Mouse (Mus musculus) heart, postnatal 0 days (tissue): ENCODE data around the gene Gm20503. TPM values are rescaled to one million over a fixed set of nuclear protein-coding genes. Genes with fewer than 3 reads are reported as not detected.
A peak's percentile ranks its signal among the peaks of the same experiment; 100 is the strongest.

Experiments used
- ATAC-seq: fragments of 200-750 bp; cut with Nextera tagmentation; 2 replicates; pipeline ENCODE4 v1.8.0; 2017; ENCODE audit warnings: low read depth, moderate number of reproducible peaks, moderate library complexity; ENCODE audit not compliant: insufficient read depth
- DNase-seq: peaks from one replicate; pipeline ENCODE4 v3.0.0-alpha.2; 2016; ENCODE audit warnings: low spot score
- H3K27ac ChIP-seq: fragments of 300-500 bp; sonication (generic); 2 replicates; pipeline ENCODE4 v1.5.1; 2014; ENCODE audit warnings: low read depth, mild to moderate bottlenecking
- H3K27me3 ChIP-seq: fragments of 300-500 bp; sonication (generic); 2 replicates; pipeline ENCODE4 v1.6.1; 2014; ENCODE audit warnings: low read length, mixed read lengths; ENCODE audit not compliant: control insufficient read depth, insufficient read depth
- H3K36me3 ChIP-seq: fragments of 300-500 bp; sonication (generic); replicated peaks from 2 replicates; pipeline ENCODE4 v1.6.1; 2014; ENCODE audit warnings: low read length, mixed read lengths; ENCODE audit not compliant: control insufficient read depth, insufficient read depth
- H3K4me1 ChIP-seq: fragments of 300-500 bp; sonication (generic); 2 replicates; pipeline ENCODE4 v1.6.1; 2014; ENCODE audit warnings: antibody characterized with exemption; ENCODE audit not compliant: control insufficient read depth, insufficient read depth
- H3K4me2 ChIP-seq: fragments of 300-500 bp; sonication (generic); 2 replicates; pipeline ENCODE4 v1.6.1; 2014; ENCODE audit warnings: low read depth, mild to moderate bottlenecking, low read length, moderate library complexity
- H3K4me3 ChIP-seq: fragments of 300-500 bp; sonication (generic); 2 replicates; pipeline ENCODE4 v1.5.1; 2014; ENCODE audit warnings: low read depth, low read length
- H3K9ac ChIP-seq: fragments of 300-500 bp; sonication (generic); replicated peaks from 2 replicates; pipeline ENCODE4 v1.6.1; 2014; ENCODE audit warnings: low read depth, low read length, mixed read lengths
- H3K9me3 ChIP-seq: fragments of 300-500 bp; sonication (generic); replicated peaks from 2 replicates; pipeline ENCODE4 v1.6.1; 2016; ENCODE audit warnings: low read length; ENCODE audit not compliant: control insufficient read depth
- CTCF ChIP-seq: IDR thresholded peaks from 2 replicates; pipeline ENCODE4 v1.5.1; 2016; ENCODE audit warnings: antibody characterized with exemption, control low read depth, low read depth
- EP300 ChIP-seq: IDR thresholded peaks from 2 replicates; pipeline ENCODE4 v1.6.1; 2016; ENCODE audit warnings: antibody characterized with exemption, low read depth
- WGBS: fragments of 180-500 bp; shearing (Covaris S2); extraction: QIAGEN DNeasy Blood & Tissue Kit; methylation state at CpG from one replicate; pipeline ENCODE4 v1.1.7; 2014; 5-methylcytosine and 5-hydroxymethylcytosine counted together
- polyA plus RNA-seq: library from polyadenylated mRNA; unstranded; fragments of >200 nt; fragmentation: Nextera tagmentation; extraction: Ambion mirVana; gene quantifications from 2 replicates; pipeline ENCODE4 v1.2.1, GENCODE M21; 2015
- total RNA-seq: library from RNA; depleted of rRNA; stranded (reverse); fragments of >200 nt; gene quantifications from 2 replicates; pipeline ENCODE4 v1.2.3, GENCODE M21; 2014; ENCODE audit warnings: low replicate concordance

The Gm20503 gene
- total and polyA plus RNA-seq, 2 experiments from 2014 or later, result 19.8 TPM; not detected in 1

DNA sequence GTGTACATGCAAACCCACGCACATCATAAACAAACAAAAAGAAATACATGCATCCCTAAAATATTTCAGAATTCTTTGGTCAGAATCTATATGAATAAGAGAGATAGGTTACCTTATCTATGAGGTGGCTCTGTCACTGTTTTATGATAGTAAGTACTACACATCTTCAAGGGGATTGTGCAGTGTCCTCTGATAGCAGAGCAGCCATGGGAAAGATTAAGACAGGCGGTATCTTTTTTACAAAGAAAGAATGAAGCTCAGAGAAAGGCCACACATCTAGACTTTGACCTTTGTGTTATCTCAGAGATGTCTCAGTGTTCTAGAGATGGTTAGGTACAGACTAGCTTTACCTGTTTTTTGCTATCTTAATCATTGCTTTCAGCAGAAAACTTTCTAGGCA is 13.9 kb downstream of the Gm20503 start:
- peaks cover 28% of the 10 kb centered on the region for H3K36me3 ChIP-seq
- H3K4me2 ChIP-seq, result no peak overlapping the region
- no peaks in the 10 kb centered on the region for H3K9me3 ChIP-seq
- no peak for TF ChIP-seq EP300
- no peak for TF ChIP-seq CTCF
- no peaks in the 10 kb centered on the region for H3K27me3 ChIP-seq
- ATAC-seq, result no peak
- 86% methylated on average over 2 of the region's 2 CpGs for WGBS
- no peaks in the 10 kb centered on the region; the same call in 1 of the 2 replicates for H3K4me1 ChIP-seq
- DNase-seq, result no peak
- H3K4me3 ChIP-seq, result no peak overlapping the region
- H3K9ac ChIP-seq, result no peak overlapping the region
- no peak overlapping the region for H3K27ac ChIP-seq

DNA sequence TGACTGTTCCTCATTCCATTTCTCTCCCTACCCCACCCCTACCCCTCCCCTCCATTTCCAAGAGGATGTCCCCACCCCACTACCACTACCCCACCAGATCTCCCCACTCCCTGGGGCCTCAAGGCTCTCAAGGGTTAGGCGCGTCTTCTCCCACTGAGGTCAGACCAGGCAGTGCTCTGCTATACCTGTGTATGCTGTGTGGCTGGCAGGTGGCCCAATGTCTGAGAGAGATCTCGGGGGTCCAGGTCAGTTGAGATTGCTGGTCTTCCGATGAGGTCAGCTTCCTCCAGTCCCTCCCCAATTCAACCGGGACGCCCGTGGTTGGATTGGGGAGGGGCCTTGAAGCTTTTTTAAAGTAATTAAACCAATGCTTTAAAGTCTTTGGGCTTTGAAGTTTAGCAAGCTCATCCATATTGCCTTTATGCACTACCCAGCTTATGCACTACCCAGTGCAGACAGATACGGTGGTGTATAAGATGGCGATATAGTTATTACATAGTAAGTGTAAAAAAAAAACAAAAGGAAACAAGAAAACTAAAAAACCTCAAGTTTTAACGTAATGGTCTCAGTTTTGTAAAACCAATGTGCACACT is 31.4 kb downstream of the Gm20503 start:
- 82% methylated on average over 10 of the region's 10 CpGs for WGBS
- Histone ChIP-seq H3K27me3 (no peaks in the 10 kb centered on the region), H3K4me1 (no peaks in the 10 kb centered on the region), H3K27ac (no peak overlapping the region), H3K36me3 (no peaks in the 10 kb centered on the region), H3K9ac (no peak overlapping the region), H3K4me3 (peak overlapping the region; percentile 78), H3K4me2 (peak overlapping the region; percentile 86), H3K9me3 (no peaks in the 10 kb centered on the region)
- ATAC-seq, result no peak
- TF ChIP-seq CTCF, result no peak
- TF ChIP-seq EP300, result no peak
- DNase-seq, result no peak

DNA sequence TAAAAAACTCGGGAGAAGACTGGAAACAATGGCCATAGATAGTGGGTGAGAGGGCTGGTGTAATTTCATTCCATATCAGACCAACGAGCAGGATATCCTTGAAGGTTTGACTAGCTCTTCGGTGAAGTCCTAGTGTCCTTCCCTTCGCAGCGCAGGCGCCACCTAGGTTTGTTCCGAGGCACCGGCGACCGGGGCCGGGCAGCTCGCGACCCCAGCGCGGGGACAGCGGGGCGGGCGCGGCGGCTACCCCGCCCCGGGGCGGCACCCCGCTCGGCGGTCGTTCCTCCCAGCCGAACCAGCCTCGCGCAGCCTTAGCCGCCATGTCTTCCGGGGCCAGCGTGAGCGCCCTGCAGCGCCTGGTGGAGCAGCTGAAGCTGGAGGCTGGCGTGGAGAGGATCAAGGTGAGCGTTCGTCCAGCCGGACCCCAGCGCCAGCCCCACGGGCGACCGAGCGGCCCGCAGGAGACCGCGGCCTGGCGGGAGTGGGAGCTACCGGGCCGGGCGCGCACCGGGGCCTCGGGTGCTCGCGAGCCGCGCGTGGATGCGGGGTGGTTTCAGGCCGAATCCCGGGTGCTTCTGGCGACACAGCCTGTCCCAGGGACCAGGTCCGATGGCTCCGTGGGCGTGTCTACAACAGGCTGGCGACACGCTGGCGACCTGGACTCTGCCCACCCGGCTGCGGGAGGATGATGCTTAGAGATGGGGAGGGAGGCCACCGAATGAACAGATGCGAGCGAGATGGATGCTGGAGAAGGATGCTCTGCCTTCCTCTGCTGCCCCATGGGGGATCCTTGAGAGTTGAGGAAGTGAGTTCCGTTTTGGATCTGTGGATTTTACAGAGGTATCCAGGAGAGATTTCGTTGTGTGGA is 32.1 kb downstream of the Gm20503 start, which contains the start of gene Gng10:
Gene Gng10, plus strand, starts transcription at position 171 of the 868 bp plus-strand sequence.
- Histone ChIP-seq H3K36me3 (0 out of 2 replicates have a peak, but pooled peaks cover 3% of the 10 kb centered on the region), H3K4me2 (peak within 1 kb of the TSS; percentile 86), H3K27ac (peak within 1 kb of the TSS; percentile 49), H3K4me3 (peak within 1 kb of the TSS; percentile 78), H3K27me3 (no peaks in the 10 kb centered on the region), H3K9me3 (no peaks in the 10 kb centered on the region), H3K9ac (peak within 1 kb of the TSS; percentile 72), H3K4me1 (no peaks in the 10 kb centered on the region)
- ATAC-seq (peak; percentile 92), DNase-seq (peak; percentile 53)
- 2% methylated on average over 76 of the region's 76 CpGs for WGBS
- no peak for TF ChIP-seq CTCF
- no peak for TF ChIP-seq EP300

DNA sequence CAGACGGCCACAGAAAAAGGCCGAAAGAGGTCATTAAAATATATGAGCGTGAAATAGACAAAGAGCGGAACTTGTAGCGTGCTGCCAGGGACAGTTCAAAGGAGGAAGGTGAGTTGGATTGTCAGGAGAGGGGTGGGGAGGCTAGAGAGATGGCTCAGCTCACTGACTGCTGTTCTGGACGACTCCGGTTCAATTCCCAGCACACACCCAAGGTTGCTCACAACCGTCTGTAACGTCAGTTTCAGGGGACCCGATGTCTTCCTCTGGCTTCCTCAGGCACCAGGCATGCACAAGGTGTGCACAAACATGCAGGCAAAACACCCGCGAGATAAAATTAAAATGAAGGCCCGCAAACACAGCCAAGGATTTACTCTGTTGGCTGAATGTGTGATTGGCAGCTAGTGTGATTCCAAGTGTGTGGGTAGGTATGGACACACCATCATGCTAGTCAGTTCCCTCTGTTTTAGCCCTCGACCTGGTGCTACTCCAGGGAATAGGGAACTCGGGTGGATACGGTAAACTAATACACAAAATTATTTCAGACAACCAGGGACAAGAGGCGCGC is 32.9 kb downstream of the Gm20503 start:
- ATAC-seq (no peak), DNase-seq (no peak)
- Histone ChIP-seq H3K27me3 (no peaks in the 10 kb centered on the region), H3K9me3 (no peaks in the 10 kb centered on the region), H3K4me2 (peak overlapping the region; percentile 86), H3K9ac (no peak overlapping the region), H3K36me3 (0 out of 2 replicates have a peak, but pooled peaks cover 6% of the 10 kb centered on the region), H3K4me3 (peak overlapping the region; percentile 78), H3K4me1 (no peaks in the 10 kb centered on the region), H3K27ac (no peak overlapping the region)
- TF ChIP-seq CTCF (no peak), EP300 (no peak)
- 73% methylated on average over 18 of the region's 18 CpGs for WGBS

DNA sequence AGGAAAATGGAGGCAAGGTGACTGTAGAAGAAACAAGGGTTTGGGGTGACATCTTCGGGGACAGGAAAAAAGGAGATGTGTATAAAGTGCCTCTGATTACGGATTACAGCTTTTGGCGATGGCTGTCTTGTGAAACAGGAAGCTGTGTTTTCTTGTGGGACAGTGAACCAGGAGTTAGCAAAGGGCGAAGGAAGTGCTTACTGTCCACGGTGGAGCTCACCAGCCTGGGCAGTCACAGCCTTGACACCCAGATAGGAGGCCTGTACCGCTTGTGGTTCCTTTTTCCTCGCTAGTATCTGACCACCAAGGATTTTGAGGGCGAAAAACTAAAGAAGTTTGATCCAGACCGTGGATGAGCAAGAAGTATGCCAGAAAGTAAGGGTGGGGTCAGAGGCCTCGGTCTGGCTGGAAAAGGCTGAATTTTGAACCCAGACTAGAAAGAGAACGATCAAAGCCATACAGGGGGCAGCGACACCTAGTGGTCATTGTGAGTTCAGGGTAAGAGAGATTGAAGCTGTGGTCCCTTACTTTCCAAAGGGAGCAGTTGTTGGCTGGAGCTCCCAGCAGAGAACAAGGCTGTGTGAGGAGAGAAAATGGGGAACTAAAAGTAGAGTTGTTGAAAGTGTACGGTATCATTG is 33.6 kb downstream of the Gm20503 start:
- WGBS, result 46% methylated on average over 13 of the region's 13 CpGs
- DNase-seq, result peak; percentile 58
- H3K27ac ChIP-seq, result no peak overlapping the region
- peak; percentile 84 for TF ChIP-seq CTCF
- no peak for TF ChIP-seq EP300
- H3K36me3 ChIP-seq, result 0 out of 2 replicates have a peak, but pooled peaks cover 6% of the 10 kb centered on the region
- no peak overlapping the region for H3K4me3 ChIP-seq
- no peak overlapping the region for H3K4me2 ChIP-seq
- H3K27me3 ChIP-seq, result no peaks in the 10 kb centered on the region
- no peaks in the 10 kb centered on the region for H3K4me1 ChIP-seq
- ATAC-seq, result 0 out of 2 replicates have a peak, but pooled peaks have one; percentile 25
- no peak overlapping the region for H3K9ac ChIP-seq
- H3K9me3 ChIP-seq, result no peaks in the 10 kb centered on the region
